Mouse (Mus musculus) kidney, embryonic 14.5 days (tissue): ENCODE measurements around the gene Masp2. TPM values are rescaled to one million over a fixed set of nuclear protein-coding genes. Genes with fewer than 3 reads are reported as not detected.

Source experiments
- ATAC-seq: fragments of 200-750 bp; cut with Nextera tagmentation; 2 replicates; pipeline ENCODE4 v1.8.0; 2017; ENCODE audit warnings: moderate number of reproducible peaks, mild to moderate bottlenecking, moderate TSS enrichment, moderate library complexity; ENCODE audit not compliant: low FRiP score, low TSS enrichment
- H3K27ac ChIP-seq: fragments of 300-500 bp; sonication (generic); 2 replicates; pipeline ENCODE4 v1.5.1; 2014; ENCODE audit warnings: low read depth, mild to moderate bottlenecking, low read length, moderate library complexity, mixed read lengths
- H3K27me3 ChIP-seq: fragments of 300-500 bp; sonication (generic); 2 replicates; pipeline ENCODE4 v1.6.1; 2014; ENCODE audit warnings: mild to moderate bottlenecking, low read length; ENCODE audit not compliant: control insufficient read depth, insufficient read depth
- H3K36me3 ChIP-seq: fragments of 300-500 bp; sonication (generic); 2 replicates; pipeline ENCODE4 v1.6.1; 2014; ENCODE audit warnings: low read length, mixed read lengths; ENCODE audit not compliant: control insufficient read depth, insufficient read depth
- H3K4me1 ChIP-seq: fragments of 300-500 bp; sonication (generic); 2 replicates; pipeline ENCODE4 v1.6.1; 2014; ENCODE audit warnings: low read length, mixed read lengths; ENCODE audit not compliant: control insufficient read depth, insufficient read depth
- H3K4me2 ChIP-seq: fragments of 300-500 bp; sonication (generic); replicated peaks from 2 replicates; pipeline ENCODE4 v1.6.1; 2014; ENCODE audit warnings: low read depth, mild to moderate bottlenecking, low read length
- H3K4me3 ChIP-seq: fragments of 300-500 bp; sonication (generic); 2 replicates; pipeline ENCODE4 v1.5.1; 2014; ENCODE audit warnings: mild to moderate bottlenecking, low read length
- H3K9ac ChIP-seq: fragments of 300-500 bp; sonication (generic); 2 replicates; pipeline ENCODE4 v1.6.1; 2014; ENCODE audit warnings: low read depth, mild to moderate bottlenecking, low read length, moderate library complexity
- H3K9me3 ChIP-seq: fragments of 300-500 bp; sonication (generic); 2 replicates; pipeline ENCODE4 v1.6.1; 2016; ENCODE audit warnings: low read length; ENCODE audit not compliant: control insufficient read depth
- WGBS: fragments of 180-500 bp; shearing (Covaris S2); extraction: QIAGEN DNeasy Blood & Tissue Kit; methylation state at CpG from one replicate; pipeline ENCODE4 v1.1.7; 2014; 5-methylcytosine and 5-hydroxymethylcytosine counted together
- polyA plus RNA-seq: library from polyadenylated mRNA; unstranded; fragments of >200 nt; fragmentation: Nextera tagmentation; extraction: Ambion mirVana; gene quantifications from 2 replicates; pipeline ENCODE4 v1.2.1, GENCODE M21; 2014

The Masp2 gene
- polyA plus RNA-seq, 1 experiment from 2014 or later: not detected

DNA sequence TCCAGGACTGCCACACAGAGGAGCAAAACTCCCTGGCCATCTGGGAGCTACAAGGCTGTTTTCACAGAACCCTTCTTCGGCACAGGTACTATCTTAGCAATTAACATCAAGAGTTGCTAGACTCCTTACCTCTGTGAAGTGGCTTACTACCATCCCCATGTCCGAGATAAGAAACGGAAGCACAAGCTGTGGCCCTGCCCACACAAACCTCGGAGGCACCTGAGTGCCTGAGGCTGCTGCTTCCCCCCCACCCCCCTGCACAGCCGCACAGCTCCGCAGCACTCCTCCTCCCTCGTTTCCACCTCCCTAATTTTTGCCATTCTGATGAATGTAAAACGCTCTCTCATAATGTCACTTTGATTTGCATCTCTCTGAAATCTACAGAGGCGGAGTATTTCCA is 35.9 kb downstream of the Masp2 start:
- WGBS: 30% methylated on average over 9 of the region's 9 CpGs
- no peak overlapping the region for H3K27ac ChIP-seq
- H3K4me2 ChIP-seq: no peak overlapping the region
- no peak overlapping the region for H3K9ac ChIP-seq
- H3K4me3 ChIP-seq: no peak overlapping the region
- ATAC-seq: no peak
- H3K9me3 ChIP-seq: no peaks in the 10 kb centered on the region
- H3K36me3 ChIP-seq: no peaks in the 10 kb centered on the region
- no peaks in the 10 kb centered on the region for H3K4me1 ChIP-seq
- H3K27me3 ChIP-seq: no peaks in the 10 kb centered on the region

DNA sequence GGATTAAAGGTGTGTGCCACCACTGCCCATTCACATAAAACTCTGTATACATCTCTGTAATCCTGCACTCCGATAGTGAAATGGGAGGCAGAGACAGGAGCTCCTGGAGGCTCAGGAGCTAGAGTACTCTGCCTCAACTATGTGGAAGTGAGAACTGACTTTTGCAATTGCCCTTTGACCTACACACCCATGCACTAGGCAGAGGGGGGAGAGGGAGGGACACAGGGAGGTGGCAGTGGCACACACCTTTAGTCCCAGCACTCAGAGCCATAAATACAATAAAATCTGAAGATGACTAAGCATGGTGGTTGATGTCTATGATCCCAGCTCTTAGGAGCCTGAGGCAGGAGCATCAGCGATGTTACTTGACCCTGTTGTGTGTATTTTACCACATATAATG is 37.1 kb downstream of the Masp2 start:
- ATAC-seq: no peak
- WGBS: 97% methylated on average over 2 of the region's 2 CpGs

DNA sequence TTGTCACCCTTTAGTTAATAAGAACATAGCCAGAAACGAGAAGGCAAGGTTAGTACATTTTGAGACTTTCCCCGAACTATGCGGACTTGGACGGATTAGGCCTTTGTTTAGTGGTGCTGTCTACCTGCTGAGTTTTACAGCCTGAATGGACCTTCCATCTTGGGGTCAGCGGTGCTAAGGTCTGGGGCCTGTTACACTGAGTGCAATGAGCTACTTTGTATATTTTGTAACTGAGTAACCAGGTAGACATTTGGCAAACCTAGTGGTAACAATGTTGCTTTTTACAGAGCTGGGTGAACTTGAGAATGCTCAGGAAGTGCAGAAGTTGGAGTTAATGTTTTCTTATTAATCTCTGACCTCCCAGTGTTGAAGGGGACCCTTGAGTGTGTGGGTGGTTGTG is 38.8 kb downstream of the Masp2 start:
- peak; percentile 48; the same call in 1 of the 2 replicates for ATAC-seq
- 62% methylated on average over 5 of the region's 5 CpGs for WGBS
- no peak overlapping the region for H3K4me2 ChIP-seq

More for the DNA sequence above, 37.1 kb downstream of the Masp2 start:
- H3K4me3 ChIP-seq: no peak overlapping the region
- no peaks in the 10 kb centered on the region for H3K36me3 ChIP-seq
- H3K27me3 ChIP-seq: no peaks in the 10 kb centered on the region
- H3K9me3 ChIP-seq: no peaks in the 10 kb centered on the region
- H3K4me1 ChIP-seq: no peaks in the 10 kb centered on the region
- no peak overlapping the region for H3K9ac ChIP-seq
- no peak overlapping the region for H3K27ac ChIP-seq
- H3K4me2 ChIP-seq: no peak overlapping the region

DNA sequence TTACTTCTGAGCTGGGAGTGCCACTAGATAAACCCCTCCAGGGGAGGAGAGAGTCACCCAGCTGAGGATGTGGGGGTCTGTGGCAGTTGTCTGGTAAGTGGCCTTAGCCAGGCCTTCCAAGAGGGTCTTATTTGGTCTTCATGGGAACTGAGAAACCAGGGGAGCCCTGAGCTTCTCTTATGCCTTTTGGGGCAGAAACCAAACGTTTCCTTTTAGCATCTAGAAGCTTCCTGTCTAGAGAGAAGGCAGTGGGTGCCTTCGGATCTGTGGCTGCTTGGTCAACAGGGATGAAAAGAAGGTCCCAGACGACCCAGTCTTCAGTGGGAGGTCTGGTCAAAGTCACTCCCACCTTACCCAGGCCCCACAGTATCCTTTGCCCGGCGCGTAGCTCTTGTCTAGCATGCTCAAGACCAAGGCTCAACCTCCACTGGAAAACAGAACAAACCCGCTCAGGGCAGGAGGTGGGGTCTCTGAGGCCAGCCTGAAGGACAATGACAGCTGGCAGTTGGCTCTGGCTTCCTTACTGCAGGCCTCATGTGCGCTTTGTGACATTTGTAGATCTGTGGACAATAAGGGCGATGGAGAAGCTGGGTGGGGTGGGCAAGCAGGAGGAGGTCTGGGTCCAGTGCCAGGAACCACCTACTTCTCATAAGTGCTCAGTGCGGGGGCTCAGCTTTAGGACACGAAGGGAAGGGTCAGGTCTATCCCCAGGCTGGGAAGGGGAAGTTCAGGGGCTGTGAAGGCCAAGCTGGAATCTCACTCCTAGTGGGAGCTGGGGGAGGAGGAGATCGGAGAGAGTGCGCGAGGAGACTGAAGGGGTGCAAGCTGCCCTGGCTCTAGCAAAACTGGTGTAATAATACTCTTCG is 41.2 kb downstream of the Masp2 start, which contains the start of gene Gm572:
TSS of gene Gm572 (plus strand) at position 27 of the 866 bp plus-strand sequence.
- 0 out of 2 replicates have a peak, but pooled peaks have one; percentile 32 for ATAC-seq
- H3K9me3 ChIP-seq: no peaks in the 10 kb centered on the region
- H3K4me2 ChIP-seq: peak within 1 kb of the TSS; percentile 26; the same call in 1 of the 2 replicates
- WGBS: 59% methylated on average over 15 of the region's 15 CpGs
- H3K4me1 ChIP-seq: no peaks in the 10 kb centered on the region
- H3K27me3 ChIP-seq: no peaks in the 10 kb centered on the region
- H3K27ac ChIP-seq: no peak within 1 kb of the TSS
- no peaks in the 10 kb centered on the region for H3K36me3 ChIP-seq
- peak within 1 kb of the TSS; percentile 10; the same call in 1 of the 2 replicates for H3K4me3 ChIP-seq
- peak within 1 kb of the TSS; percentile 44; the same call in 1 of the 2 replicates for H3K9ac ChIP-seq

More for the DNA sequence above, 38.8 kb downstream of the Masp2 start:
- Histone ChIP-seq H3K27me3 (no peaks in the 10 kb centered on the region), H3K9ac (no peak overlapping the region), H3K9me3 (no peaks in the 10 kb centered on the region), H3K4me3 (no peak overlapping the region), H3K27ac (peak overlapping the region; percentile 59; the same call in 1 of the 2 replicates), H3K36me3 (no peaks in the 10 kb centered on the region), H3K4me1 (no peaks in the 10 kb centered on the region)

DNA sequence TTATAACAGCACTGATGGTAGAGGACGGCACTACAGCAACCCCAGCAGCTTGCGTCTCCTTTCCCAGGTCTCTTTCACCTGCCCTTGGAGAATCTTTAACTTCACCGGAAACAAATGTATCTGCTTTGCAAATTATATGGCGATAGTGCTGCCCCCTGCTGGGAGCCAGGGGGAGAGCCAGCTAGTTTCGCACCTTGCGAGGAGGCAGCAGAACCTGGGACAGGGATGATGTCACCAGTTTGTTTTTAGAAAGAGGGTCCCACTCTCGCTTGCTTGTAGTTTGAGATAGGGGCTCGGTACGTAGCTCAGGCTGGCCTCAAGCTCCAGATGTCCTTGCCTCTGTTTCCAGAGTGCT is 41.8 kb downstream of the Masp2 start:
- Histone ChIP-seq H3K9ac (peak overlapping the region; percentile 44; the same call in 1 of the 2 replicates), H3K27me3 (no peaks in the 10 kb centered on the region), H3K9me3 (no peaks in the 10 kb centered on the region), H3K36me3 (no peaks in the 10 kb centered on the region), H3K27ac (no peak overlapping the region), H3K4me1 (no peaks in the 10 kb centered on the region), H3K4me3 (peak overlapping the region; percentile 10; the same call in 1 of the 2 replicates), H3K4me2 (peak overlapping the region; percentile 26; the same call in 1 of the 2 replicates)
- WGBS: 5% methylated on average over 9 of the region's 9 CpGs
- 0 out of 2 replicates have a peak, but pooled peaks have one; percentile 5 for ATAC-seq

DNA sequence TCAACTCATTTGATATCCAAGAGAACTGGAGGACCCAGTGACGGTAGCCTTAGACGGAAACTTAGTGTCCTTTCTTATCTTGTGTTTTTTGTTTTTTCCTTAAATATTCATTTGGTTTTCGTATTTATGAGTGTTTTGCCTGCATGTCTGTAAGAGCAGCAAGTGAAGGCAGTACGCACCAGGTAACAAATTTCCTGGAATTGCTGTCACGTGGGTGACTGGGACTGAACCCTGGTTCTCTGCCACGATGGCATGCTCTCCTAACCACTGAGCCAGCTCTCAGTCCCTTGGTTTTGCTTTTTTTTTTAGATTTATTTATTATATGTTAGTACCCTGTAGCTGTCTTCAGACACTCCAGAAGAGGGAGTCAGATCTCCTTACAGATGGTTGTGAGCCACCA is 42.6 kb downstream of the Masp2 start:
- no peaks in the 10 kb centered on the region for H3K9me3 ChIP-seq
- H3K27ac ChIP-seq: no peak overlapping the region
- WGBS: 88% methylated on average over 6 of the region's 6 CpGs
- no peak overlapping the region for H3K4me2 ChIP-seq
- H3K4me3 ChIP-seq: no peak overlapping the region
- ATAC-seq: no peak
- no peaks in the 10 kb centered on the region for H3K27me3 ChIP-seq
- no peaks in the 10 kb centered on the region for H3K36me3 ChIP-seq
- H3K4me1 ChIP-seq: no peaks in the 10 kb centered on the region
- no peak overlapping the region for H3K9ac ChIP-seq

DNA sequence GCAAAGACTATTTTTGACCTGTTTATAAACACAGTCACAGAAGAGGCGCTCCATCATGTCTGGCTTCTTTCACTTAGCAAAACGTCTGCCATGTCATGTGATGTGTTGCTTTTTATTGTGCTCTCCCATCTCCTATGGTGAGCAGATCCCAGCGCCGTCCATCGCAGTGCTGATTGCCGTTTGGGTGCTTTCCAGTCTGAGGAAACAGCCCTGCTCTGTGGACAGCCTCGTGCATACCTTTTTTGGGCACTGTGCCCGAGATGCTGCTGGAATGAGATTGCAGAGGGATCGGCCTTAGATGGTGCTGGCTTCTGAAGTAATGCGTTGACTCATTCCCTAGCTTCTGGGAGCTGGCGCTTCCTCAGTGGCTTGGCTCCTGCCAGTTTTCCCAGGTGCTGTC is 44.3 kb downstream of the Masp2 start:
- no peak for ATAC-seq
- H3K27ac ChIP-seq: no peak overlapping the region

DNA sequence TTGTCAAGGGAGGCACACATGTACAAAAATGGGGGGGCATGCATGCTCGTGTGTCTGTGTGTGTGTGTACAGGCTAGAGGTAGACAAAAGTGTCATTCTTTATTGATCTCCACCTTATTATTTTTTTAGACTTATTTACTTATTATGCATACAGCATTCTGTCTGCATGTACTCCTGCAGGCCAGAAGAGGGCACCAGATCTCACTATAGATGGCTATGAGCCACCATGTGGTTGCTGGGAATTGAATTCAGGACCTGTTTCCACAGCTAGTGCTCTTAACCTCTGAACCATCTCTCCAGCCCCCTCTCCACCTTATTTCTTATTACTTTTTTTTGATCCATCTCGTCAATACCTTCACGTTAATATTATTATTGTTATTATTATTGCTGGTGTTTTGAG is 47.0 kb downstream of the Masp2 start:
- 69% methylated on average over 3 of the region's 3 CpGs for WGBS
- no peak overlapping the region for H3K4me3 ChIP-seq
- ATAC-seq: no peak

More for the DNA sequence above, 44.3 kb downstream of the Masp2 start:
- no peak overlapping the region for H3K4me2 ChIP-seq
- WGBS: 68% methylated on average over 11 of the region's 11 CpGs
- H3K9ac ChIP-seq: no peak overlapping the region
- no peaks in the 10 kb centered on the region for H3K9me3 ChIP-seq
- no peak overlapping the region for H3K4me3 ChIP-seq
- no peaks in the 10 kb centered on the region for H3K27me3 ChIP-seq
- no peaks in the 10 kb centered on the region for H3K4me1 ChIP-seq
- H3K36me3 ChIP-seq: no peaks in the 10 kb centered on the region

DNA sequence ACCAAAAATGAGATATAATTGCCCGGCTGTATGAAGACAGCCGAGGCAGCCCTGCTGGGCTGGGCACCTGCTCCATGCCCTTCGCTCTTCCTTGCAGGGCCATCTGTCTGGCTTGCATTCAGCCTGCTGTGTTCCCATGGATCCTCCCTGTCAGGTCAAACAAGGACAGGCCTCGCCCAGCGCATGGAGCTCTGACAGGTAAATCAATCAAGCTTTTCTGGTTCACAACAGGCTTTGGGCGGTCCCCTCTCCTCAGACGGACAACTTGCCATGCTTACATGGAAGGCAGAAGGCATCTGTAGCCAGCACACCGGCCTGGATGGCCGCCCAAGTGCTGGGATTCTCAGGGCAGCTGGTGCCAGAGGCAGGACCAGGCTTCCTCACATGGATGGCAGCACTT is 48.7 kb downstream of the Masp2 start:
- ATAC-seq: no peak
- H3K4me2 ChIP-seq: no peak overlapping the region
- H3K27me3 ChIP-seq: no peaks in the 10 kb centered on the region
- no peak overlapping the region for H3K4me3 ChIP-seq
- H3K9me3 ChIP-seq: no peaks in the 10 kb centered on the region
- no peak overlapping the region for H3K27ac ChIP-seq
- no peak overlapping the region for H3K9ac ChIP-seq
- H3K4me1 ChIP-seq: no peaks in the 10 kb centered on the region
- 68% methylated on average over 9 of the region's 9 CpGs for WGBS
- no peaks in the 10 kb centered on the region for H3K36me3 ChIP-seq

More for the DNA sequence above, 47.0 kb downstream of the Masp2 start:
- Histone ChIP-seq H3K4me2 (no peak overlapping the region), H3K36me3 (no peaks in the 10 kb centered on the region), H3K9me3 (no peaks in the 10 kb centered on the region), H3K27ac (no peak overlapping the region), H3K4me1 (no peaks in the 10 kb centered on the region), H3K9ac (no peak overlapping the region), H3K27me3 (no peaks in the 10 kb centered on the region)
